Mouse (Mus musculus): ENCODE data around the gene Gsta2.
"Not testable (repeated sequence)": the region's sequence is repeated elsewhere in the genome, so short reads cannot be mapped to it uniquely, and the experiment has no call there.

- TF ChIP-seq POLR2A (IDR thresholded peaks at IDR 0.05; ENCODE audit: low read depth, low read length); CTCF (IDR thresholded peaks at IDR 0.05; ENCODE audit: extremely low read depth, insufficient read depth, insufficient read length, insufficient replicate concordance): not testable (repeated sequence)
These were observed 56.4 kb downstream of the Gsta2 start for GRCm38 (mm10) chr9:78299143-78299542.

All from spleen, adult 2 months (tissue).